Mouse (Mus musculus) liver, postnatal 0 days (tissue): Measurements from ENCODE around the gene Spen. TPM values are rescaled to one million over a fixed set of nuclear protein-coding genes. Genes with fewer than 3 reads are reported as not detected.
A peak's percentile ranks its signal among the peaks of the same experiment; 100 is the strongest.

ENCODE experiments used
- ATAC-seq: fragments of 200-750 bp; cut with Nextera tagmentation; 2 replicates; pipeline ENCODE4 v1.8.0; 2017; ENCODE audit warnings: mild to moderate bottlenecking, moderate library complexity
- DNase-seq: peaks from one replicate; pipeline ENCODE4 v3.0.0-alpha.2; 2016
- H3K27ac ChIP-seq: fragments of 300-500 bp; sonication (generic); 2 replicates; pipeline ENCODE4 v1.5.1; 2014; ENCODE audit warnings: antibody characterized with exemption, moderate library complexity, mild to moderate bottlenecking, low read depth
- H3K27me3 ChIP-seq: fragments of 300-500 bp; sonication (generic); 2 replicates; pipeline ENCODE4 v1.6.1; 2014; ENCODE audit warnings: low read length, control low read depth, mixed read lengths; ENCODE audit not compliant: insufficient read depth
- H3K36me3 ChIP-seq: fragments of 300-500 bp; sonication (generic); replicated peaks from 2 replicates; pipeline ENCODE4 v1.6.1; 2014; ENCODE audit warnings: mild to moderate bottlenecking, control low read depth, low read length, moderate library complexity, mixed read lengths; ENCODE audit not compliant: insufficient read depth
- H3K4me1 ChIP-seq: fragments of 300-500 bp; sonication (generic); 2 replicates; pipeline ENCODE4 v1.6.1; 2014; ENCODE audit warnings: antibody characterized with exemption, mild to moderate bottlenecking, control low read depth; ENCODE audit not compliant: insufficient read depth
- H3K4me2 ChIP-seq: fragments of 300-500 bp; sonication (generic); 2 replicates; pipeline ENCODE4 v1.6.1; 2014; ENCODE audit warnings: low read depth, mild to moderate bottlenecking, low read length, moderate library complexity, mixed read lengths
- H3K4me3 ChIP-seq: fragments of 300-500 bp; sonication (generic); 2 replicates; pipeline ENCODE4 v1.5.1; 2014; ENCODE audit warnings: low read depth, low read length
- H3K9ac ChIP-seq: fragments of 300-500 bp; sonication (generic); replicated peaks from 2 replicates; pipeline ENCODE4 v1.6.1; 2014; ENCODE audit warnings: mild to moderate bottlenecking, moderate library complexity
- H3K9me3 ChIP-seq: fragments of 300-500 bp; sonication (generic); 2 replicates; pipeline ENCODE4 v1.6.1; 2016; ENCODE audit warnings: mild to moderate bottlenecking, control low read depth, low read length, mixed read lengths
- CTCF ChIP-seq: sonication (generic); IDR thresholded peaks from 2 replicates; pipeline ENCODE4 v1.5.1; 2016; ENCODE audit warnings: antibody characterized with exemption, low read depth
- EP300 ChIP-seq: IDR thresholded peaks from 2 replicates; pipeline ENCODE4 v1.6.1; 2016; ENCODE audit warnings: antibody characterized with exemption, low read depth, mild to moderate bottlenecking
- WGBS: fragments of 180-500 bp; shearing (Covaris S2); extraction: QIAGEN DNeasy Blood & Tissue Kit; methylation state at CpG from one replicate; pipeline ENCODE4 v1.1.7; 2014; ENCODE audit not compliant: insufficient replicate concordance; 5-methylcytosine and 5-hydroxymethylcytosine counted together
- polyA plus RNA-seq: library from polyadenylated mRNA; unstranded; fragments of >200 nt; fragmentation: Nextera tagmentation; extraction: Ambion mirVana; gene quantifications from 2 replicates; pipeline ENCODE4 v1.2.1, GENCODE M21; 2015

Gene Spen
- polyA plus RNA-seq, 1 experiment from 2014 or later: 3.0 TPM

DNA sequence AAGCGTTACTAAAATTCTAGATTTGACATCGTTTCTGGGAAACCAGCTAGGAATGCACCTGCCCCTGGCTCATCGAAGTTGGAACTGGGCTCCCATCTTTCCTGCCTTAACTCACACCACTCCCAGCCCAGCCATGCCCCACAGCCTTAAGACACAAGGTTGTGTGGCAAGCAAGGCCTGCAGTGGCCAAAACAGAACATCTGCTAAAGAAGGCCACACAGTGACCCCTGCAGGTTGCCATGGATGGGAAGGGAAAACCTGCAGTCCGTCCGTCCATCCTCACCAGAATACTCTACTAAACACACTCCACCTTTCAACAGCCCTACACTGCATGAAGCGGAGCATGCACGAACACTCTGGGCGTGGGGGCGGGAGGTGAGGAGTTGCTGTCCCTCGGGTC is 31.5 kb downstream of the Spen start:
- no peak for TF ChIP-seq EP300
- peak; percentile 55 for TF ChIP-seq CTCF
- ATAC-seq: peak; percentile 25; the same call in 1 of the 2 replicates
- Histone ChIP-seq H3K27me3 (no peaks in the 10 kb centered on the region), H3K36me3 (no peaks in the 10 kb centered on the region; the same call in 1 of the 2 replicates), H3K9ac (no peak overlapping the region), H3K9me3 (no peaks in the 10 kb centered on the region), H3K4me2 (no peak overlapping the region), H3K4me1 (peaks cover 15% of the 10 kb centered on the region), H3K4me3 (no peak overlapping the region), H3K27ac (peak overlapping the region; percentile 82)
- 73% methylated on average over 10 of the region's 10 CpGs for WGBS
- peak; percentile 36 for DNase-seq

DNA sequence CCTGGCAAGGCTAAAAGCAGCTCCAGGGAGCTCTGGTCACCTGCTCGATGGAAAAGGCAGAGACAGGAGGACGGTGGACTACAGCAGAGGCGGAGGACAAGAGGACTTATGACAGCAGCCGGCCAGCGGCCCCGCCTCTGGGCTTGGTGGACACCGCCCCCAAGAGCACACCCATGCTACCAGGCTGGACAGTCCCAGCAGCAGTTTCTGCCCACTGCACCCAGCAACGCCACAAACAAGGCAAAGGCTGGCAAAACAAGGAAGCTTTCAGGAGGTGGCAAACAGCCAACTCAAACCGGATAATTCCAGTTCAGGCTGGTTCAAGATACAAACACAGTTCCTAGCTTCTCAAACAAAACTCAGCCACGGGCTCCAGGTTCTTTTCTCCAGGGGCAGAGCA is 32.0 kb downstream of the Spen start:
- H3K27me3 ChIP-seq: no peaks in the 10 kb centered on the region
- H3K4me2 ChIP-seq: no peak overlapping the region
- peaks cover 15% of the 10 kb centered on the region for H3K4me1 ChIP-seq
- no peak overlapping the region for H3K4me3 ChIP-seq
- TF ChIP-seq EP300 (no peak; the same call in 1 of the 2 replicates), CTCF (0 out of 2 replicates have a peak, but pooled peaks have one; percentile 20)
- DNase-seq (peak; percentile 79), ATAC-seq (peak; percentile 95)
- H3K9me3 ChIP-seq: no peaks in the 10 kb centered on the region
- no peaks in the 10 kb centered on the region; the same call in 1 of the 2 replicates for H3K36me3 ChIP-seq
- WGBS: 51% methylated on average over 10 of the region's 10 CpGs
- H3K27ac ChIP-seq: peak overlapping the region; percentile 82
- no peak overlapping the region for H3K9ac ChIP-seq

DNA sequence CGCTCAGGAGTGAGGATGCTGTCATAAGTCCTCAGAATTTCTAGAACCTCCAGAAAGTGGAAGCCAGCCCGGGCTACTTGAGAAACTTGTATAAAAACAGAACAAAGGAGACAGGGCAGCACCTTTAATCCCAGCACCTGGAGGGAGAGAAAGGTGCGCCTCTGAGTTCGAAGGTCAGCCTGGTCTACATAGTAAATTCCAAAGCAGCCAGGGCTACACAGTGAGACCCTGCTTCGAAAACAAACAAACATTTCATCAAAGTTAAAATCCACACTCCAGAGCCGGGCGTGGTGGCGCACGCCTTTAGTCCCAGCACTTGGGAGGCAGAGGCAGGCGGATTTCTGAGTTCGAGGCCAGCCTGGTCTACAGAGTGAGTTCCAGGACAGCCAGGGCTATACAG is 32.6 kb downstream of the Spen start:
- no peak for DNase-seq
- Histone ChIP-seq H3K9ac (no peak overlapping the region), H3K9me3 (no peaks in the 10 kb centered on the region), H3K4me1 (peaks cover 11% of the 10 kb centered on the region), H3K27me3 (no peaks in the 10 kb centered on the region), H3K27ac (peak overlapping the region; percentile 82), H3K4me2 (no peak overlapping the region), H3K4me3 (no peak overlapping the region), H3K36me3 (no peaks in the 10 kb centered on the region; the same call in 1 of the 2 replicates)
- TF ChIP-seq CTCF (no peak), EP300 (no peak)
- WGBS: 78% methylated on average over 9 of the region's 11 CpGs
- ATAC-seq: peak; percentile 1; the same call in 1 of the 2 replicates

DNA sequence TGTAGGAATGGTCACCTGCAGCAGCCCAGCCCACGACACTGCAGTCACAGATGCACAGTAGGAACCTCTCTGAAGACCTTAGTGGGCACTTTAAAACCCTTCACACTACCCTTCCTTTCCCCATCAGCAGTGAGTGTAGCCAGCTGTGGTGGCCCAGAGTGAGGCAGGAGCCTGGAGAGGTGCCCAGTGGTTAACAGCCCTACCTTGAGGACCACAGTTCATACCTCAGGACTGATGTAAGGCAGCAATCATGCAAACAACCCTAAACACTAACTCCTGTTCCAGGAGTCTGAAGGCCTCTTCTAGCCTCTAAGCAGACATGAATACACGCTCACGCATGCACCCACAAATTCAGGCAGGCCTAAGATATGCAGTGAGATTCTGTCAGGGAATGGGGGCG is 33.9 kb downstream of the Spen start:
- Histone ChIP-seq H3K27ac (no peak overlapping the region), H3K9ac (no peak overlapping the region), H3K4me1 (peaks cover 11% of the 10 kb centered on the region), H3K36me3 (peaks cover 6% of the 10 kb centered on the region; the same call in 1 of the 2 replicates), H3K4me2 (no peak overlapping the region), H3K9me3 (no peaks in the 10 kb centered on the region), H3K4me3 (no peak overlapping the region), H3K27me3 (no peaks in the 10 kb centered on the region)
- no peak for TF ChIP-seq EP300
- TF ChIP-seq CTCF: no peak
- DNase-seq (no peak), ATAC-seq (no peak)
- 91% methylated on average over 4 of the region's 4 CpGs for WGBS

GRCm38 (mm10) chr4:141502723-141503122 is 35.7 kb downstream of the Spen start:
- no peak for DNase-seq
- peaks cover 11% of the 10 kb centered on the region for H3K4me1 ChIP-seq
- ATAC-seq: no peak
- no peaks in the 10 kb centered on the region for H3K9me3 ChIP-seq
- no peaks in the 10 kb centered on the region for H3K27me3 ChIP-seq
- no peak overlapping the region for H3K9ac ChIP-seq
- no peak overlapping the region for H3K4me3 ChIP-seq
- H3K4me2 ChIP-seq: no peak overlapping the region
- TF ChIP-seq EP300: no peak
- no peak for TF ChIP-seq CTCF
- 90% methylated on average over 5 of the region's 5 CpGs for WGBS
- H3K36me3 ChIP-seq: peaks cover 7% of the 10 kb centered on the region; the same call in 1 of the 2 replicates
- no peak overlapping the region for H3K27ac ChIP-seq

DNA sequence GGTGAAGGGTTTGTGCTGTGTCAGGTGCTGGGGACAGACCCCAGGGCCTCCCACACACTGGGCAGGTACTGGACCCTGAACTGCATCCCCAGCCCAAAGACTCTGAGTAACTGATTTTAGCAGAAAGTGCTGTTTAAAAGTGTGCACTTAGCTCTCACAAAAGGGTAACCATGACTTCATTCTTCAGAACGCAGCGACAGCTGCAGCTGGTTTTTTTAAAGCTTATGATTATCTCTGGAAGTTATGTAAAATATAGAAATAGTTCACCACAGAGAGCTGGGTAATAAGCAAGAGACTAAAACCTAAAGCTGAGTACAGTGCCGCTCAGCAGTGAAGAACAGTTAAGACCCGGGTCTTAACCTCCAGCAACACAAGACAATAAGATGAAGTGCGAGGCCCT is 37.3 kb downstream of the Spen start:
- Histone ChIP-seq H3K27me3 (no peaks in the 10 kb centered on the region), H3K9ac (no peak overlapping the region), H3K9me3 (no peaks in the 10 kb centered on the region), H3K27ac (no peak overlapping the region), H3K4me2 (no peak overlapping the region), H3K4me1 (peaks cover 2% of the 10 kb centered on the region; the same call in 1 of the 2 replicates), H3K4me3 (no peak overlapping the region), H3K36me3 (peaks cover 9% of the 10 kb centered on the region; the same call in 1 of the 2 replicates)
- TF ChIP-seq EP300 (no peak), CTCF (no peak)
- 75% methylated on average over 5 of the region's 5 CpGs for WGBS
- DNase-seq (no peak), ATAC-seq (no peak)

GRCm38 (mm10) chr4:141500637-141501036 is 37.8 kb downstream of the Spen start:
- Histone ChIP-seq H3K9me3 (no peaks in the 10 kb centered on the region), H3K36me3 (peaks cover 9% of the 10 kb centered on the region; the same call in 1 of the 2 replicates), H3K27ac (no peak overlapping the region), H3K4me3 (no peak overlapping the region), H3K27me3 (no peaks in the 10 kb centered on the region), H3K4me2 (no peak overlapping the region), H3K9ac (no peak overlapping the region), H3K4me1 (no peaks in the 10 kb centered on the region; the same call in 1 of the 2 replicates)
- DNase-seq (no peak), ATAC-seq (no peak)
- TF ChIP-seq EP300 (no peak), CTCF (no peak)
- 65% methylated on average over 4 of the region's 4 CpGs for WGBS
